Mouse (Mus musculus): ENCODE measurements at regions not wholly inside any gene's neighbourhood (a gene's known extent, or its start where the extent isn't known, plus 50 kb on each side); places are given as distances from the start of the nearest gene placed in this dataset.

DNA sequence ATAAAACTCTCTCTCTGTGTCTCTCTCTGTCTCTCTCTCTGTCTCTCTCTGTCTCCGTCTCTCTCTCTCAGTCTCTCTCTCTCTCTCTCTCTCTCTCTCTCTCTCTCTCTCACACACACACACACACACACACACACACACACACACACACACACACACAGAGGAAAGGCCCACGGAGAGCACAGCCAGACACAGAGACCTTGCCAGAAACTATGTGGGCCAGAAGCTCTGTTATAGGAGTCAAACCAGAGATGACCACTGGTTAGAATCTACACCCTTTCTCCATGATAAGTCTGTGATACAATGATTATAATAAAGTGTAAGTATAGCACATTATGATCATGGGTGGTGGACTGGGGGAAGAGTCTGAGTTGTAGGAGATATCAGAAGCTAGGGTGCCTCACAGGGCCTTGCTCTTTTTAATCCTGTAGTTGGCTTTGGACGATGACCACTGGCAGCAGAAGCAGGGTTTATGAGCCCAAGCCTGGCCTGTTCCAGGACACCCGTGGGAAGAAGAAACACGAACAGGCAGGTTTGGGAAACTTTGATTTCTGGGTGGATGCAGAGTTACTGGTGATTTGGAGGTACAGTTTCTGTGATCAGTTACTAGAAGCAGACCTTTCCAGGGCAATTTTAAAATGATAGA lies 80.2 kb upstream of the Dazl start:
- Histone ChIP-seq H3K9ac (ENCODE audit: low read depth, low read length) (no peak overlapping the region), H3K27ac (ENCODE audit: low read depth, low read length) (no peak overlapping the region), H3K36me3 (ENCODE audit: control insufficient read depth, insufficient read depth, low read length) (no peaks in the 10 kb centered on the region), H3K4me2 (replicated peaks; ENCODE audit: low read depth, low read length) (no peak overlapping the region), H3K4me3 (ENCODE audit: low read depth, low read length) (no peak overlapping the region), H3K27me3 (ENCODE audit: control insufficient read depth, insufficient read depth, low read length) (no peaks in the 10 kb centered on the region), H3K4me1 (replicated peaks; ENCODE audit: control insufficient read depth, insufficient read depth, low read length) (no peaks in the 10 kb centered on the region), H3K9me3 (ENCODE audit: control insufficient read depth, low read length) (no peaks in the 10 kb centered on the region)
- no peak for DNase-seq (ENCODE audit: low spot score)
- no peak for ATAC-seq (ENCODE audit: low FRiP score)
- 87% methylated on average over 5 of the region's 5 CpGs for WGBS

DNA sequence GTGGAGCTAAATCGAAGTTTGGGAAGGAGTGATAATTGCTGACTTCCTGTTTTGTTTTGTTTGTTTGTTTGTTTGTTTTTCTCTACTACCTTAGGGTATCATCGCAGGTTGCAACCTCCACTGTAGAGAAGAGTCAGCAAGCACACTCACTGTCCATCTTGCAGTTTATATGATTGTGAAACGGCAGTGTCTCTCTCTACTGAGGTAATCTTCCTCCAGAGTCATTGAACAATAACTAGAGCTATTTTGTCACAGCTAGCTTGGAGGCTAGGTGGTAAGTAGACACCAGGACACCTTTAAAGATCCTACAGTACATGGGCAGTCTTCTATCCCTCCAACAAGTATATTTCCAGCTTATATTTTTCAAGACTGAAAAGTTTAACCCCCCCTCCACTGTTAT lies 82.0 kb upstream of the Dazl start:
- DNase-seq (ENCODE audit: low spot score) = no peak
- Histone ChIP-seq H3K27me3 (ENCODE audit: control insufficient read depth, insufficient read depth, low read length) (no peaks in the 10 kb centered on the region), H3K9ac (ENCODE audit: low read depth, low read length) (no peak overlapping the region), H3K27ac (ENCODE audit: low read depth, low read length) (no peak overlapping the region), H3K4me3 (ENCODE audit: low read depth, low read length) (no peak overlapping the region), H3K4me2 (replicated peaks; ENCODE audit: low read depth, low read length) (no peak overlapping the region), H3K36me3 (ENCODE audit: control insufficient read depth, insufficient read depth, low read length) (no peaks in the 10 kb centered on the region), H3K4me1 (replicated peaks; ENCODE audit: control insufficient read depth, insufficient read depth, low read length) (no peaks in the 10 kb centered on the region), H3K9me3 (ENCODE audit: control insufficient read depth, low read length) (no peaks in the 10 kb centered on the region)
- ATAC-seq (ENCODE audit: low FRiP score) = no peak
- WGBS = 82% methylated on average over 3 of the region's 3 CpGs

DNA sequence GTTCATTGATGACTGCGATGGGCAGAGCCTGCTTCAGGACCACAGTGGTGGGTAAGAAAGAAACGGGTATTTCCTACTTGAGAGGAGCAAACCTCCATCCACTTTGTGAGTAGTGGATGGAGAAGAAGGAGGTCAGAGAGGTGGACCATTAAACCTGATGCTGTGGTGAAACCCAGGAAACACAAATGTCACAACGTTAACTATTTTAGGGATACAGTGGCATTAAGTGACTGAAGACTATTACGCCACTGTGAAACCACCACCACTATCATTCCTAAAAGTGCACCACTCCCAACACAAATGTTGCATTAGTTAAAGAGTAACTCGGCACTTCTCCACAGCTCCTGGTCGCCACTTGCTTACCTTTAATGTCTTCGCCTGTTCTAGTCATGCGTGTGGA lies 83.3 kb upstream of the Dazl start:
- Histone ChIP-seq H3K9me3 (ENCODE audit: control insufficient read depth, low read length) (no peaks in the 10 kb centered on the region), H3K27me3 (ENCODE audit: control insufficient read depth, insufficient read depth, low read length) (no peaks in the 10 kb centered on the region), H3K4me2 (replicated peaks; ENCODE audit: low read depth, low read length) (no peak overlapping the region), H3K27ac (ENCODE audit: low read depth, low read length) (no peak overlapping the region), H3K4me1 (replicated peaks; ENCODE audit: control insufficient read depth, insufficient read depth, low read length) (no peaks in the 10 kb centered on the region), H3K36me3 (ENCODE audit: control insufficient read depth, insufficient read depth, low read length) (no peaks in the 10 kb centered on the region), H3K4me3 (ENCODE audit: low read depth, low read length) (no peak overlapping the region), H3K9ac (ENCODE audit: low read depth, low read length) (no peak overlapping the region)
- WGBS = 91% methylated on average over 8 of the region's 8 CpGs
- ATAC-seq (ENCODE audit: low FRiP score) (no peak), DNase-seq (ENCODE audit: low spot score) (no peak)

DNA sequence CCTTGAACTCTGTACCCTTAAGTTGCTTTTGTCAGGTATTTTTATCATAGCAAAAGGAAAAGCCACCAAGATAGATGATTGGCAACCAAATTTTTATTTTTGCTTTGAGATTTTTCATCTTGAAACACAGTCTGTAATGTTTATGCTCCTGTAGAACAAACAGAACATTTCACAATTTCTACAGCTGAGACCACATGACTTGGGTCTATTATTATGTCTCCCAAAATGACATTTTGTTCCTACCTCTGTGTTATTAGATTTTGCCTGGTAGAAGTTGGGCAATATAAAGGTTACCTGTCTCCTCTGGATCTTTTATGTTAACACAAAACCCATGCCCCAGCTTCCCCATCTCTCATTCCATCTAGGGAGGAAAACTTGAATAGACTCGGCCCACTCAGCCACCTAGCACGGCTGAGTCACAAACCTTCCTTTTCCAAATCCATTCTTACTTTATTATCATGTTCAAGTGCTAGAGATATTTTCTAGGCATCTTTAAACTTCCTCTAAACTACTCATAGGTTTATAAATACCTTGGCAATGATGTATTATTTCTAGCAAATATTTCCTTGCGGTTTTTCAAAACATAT lies 84.8 kb upstream of the Dazl start:
- H3K4me3 ChIP-seq (ENCODE audit: low read depth, low read length) = no peak overlapping the region
- no peak for DNase-seq (ENCODE audit: low spot score)
- no peak overlapping the region for H3K9ac ChIP-seq (ENCODE audit: low read depth, low read length)
- H3K27me3 ChIP-seq (ENCODE audit: control insufficient read depth, insufficient read depth, low read length) = no peaks in the 10 kb centered on the region
- H3K36me3 ChIP-seq (ENCODE audit: control insufficient read depth, insufficient read depth, low read length) = no peaks in the 10 kb centered on the region
- ATAC-seq (ENCODE audit: low FRiP score) = no peak
- H3K27ac ChIP-seq (ENCODE audit: low read depth, low read length) = no peak overlapping the region
- WGBS = 93% methylated on average over 3 of the region's 3 CpGs
- no peaks in the 10 kb centered on the region for H3K9me3 ChIP-seq (ENCODE audit: control insufficient read depth, low read length)
- no peak overlapping the region for H3K4me2 ChIP-seq (replicated peaks; ENCODE audit: low read depth, low read length)
- no peaks in the 10 kb centered on the region for H3K4me1 ChIP-seq (replicated peaks; ENCODE audit: control insufficient read depth, insufficient read depth, low read length)

DNA sequence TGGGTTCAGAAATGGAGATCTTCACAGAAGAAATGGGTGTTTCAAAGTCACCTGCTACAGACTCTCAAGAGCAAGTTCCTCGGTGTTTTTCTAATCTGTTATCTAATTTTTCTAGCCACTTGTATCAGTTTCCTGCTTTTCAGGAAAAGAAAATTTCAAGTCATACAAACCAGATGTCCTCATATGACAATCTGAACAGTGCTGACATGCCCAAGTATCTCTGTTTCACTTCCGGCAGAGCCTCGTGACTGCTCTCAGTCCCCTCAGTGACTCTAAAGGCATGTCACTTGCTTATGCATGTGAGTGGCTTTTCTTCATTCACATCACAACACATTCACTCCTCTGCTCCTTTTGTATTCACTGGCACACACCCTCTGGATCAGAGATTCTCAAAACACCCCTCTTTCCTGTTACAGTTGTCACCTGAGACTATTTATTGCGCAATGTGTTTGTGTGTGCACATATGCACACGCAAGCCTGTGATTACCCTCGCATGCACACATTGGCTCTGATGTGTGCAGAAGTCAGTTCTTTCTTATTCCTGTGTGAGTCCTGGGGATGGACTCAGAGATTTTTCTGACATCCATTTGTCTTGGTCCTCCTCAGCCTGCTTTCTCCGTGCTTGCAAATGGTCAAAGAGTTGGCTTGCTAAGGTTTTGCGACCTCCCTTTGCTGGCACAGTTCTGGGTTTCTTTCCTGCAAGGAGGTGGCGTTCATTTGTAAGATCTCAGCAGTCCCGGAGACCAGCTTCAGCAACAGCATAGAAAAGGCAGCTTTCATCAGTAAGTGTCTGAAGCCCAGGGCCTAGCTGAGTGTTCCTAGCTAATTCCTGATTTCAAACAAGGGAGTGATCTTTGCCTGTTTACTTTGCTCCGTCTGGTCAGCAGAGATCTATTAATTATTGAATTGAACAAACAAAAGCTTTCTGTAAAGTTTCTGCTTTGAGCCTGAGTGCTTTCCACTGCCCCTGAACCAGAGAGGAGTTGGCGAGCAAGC lies 95.6 kb upstream of the Dazl start:
- no peak for ATAC-seq (ENCODE audit: low FRiP score)
- DNase-seq (ENCODE audit: low spot score) = no peak
- Histone ChIP-seq H3K27me3 (ENCODE audit: control insufficient read depth, insufficient read depth, low read length) (no peaks in the 10 kb centered on the region), H3K27ac (ENCODE audit: low read depth, low read length) (no peak overlapping the region), H3K9me3 (ENCODE audit: control insufficient read depth, low read length) (no peaks in the 10 kb centered on the region), H3K4me3 (ENCODE audit: low read depth, low read length) (no peak overlapping the region), H3K4me2 (replicated peaks; ENCODE audit: low read depth, low read length) (no peak overlapping the region), H3K4me1 (replicated peaks; ENCODE audit: control insufficient read depth, insufficient read depth, low read length) (no peaks in the 10 kb centered on the region), H3K9ac (ENCODE audit: low read depth, low read length) (no peak overlapping the region), H3K36me3 (ENCODE audit: control insufficient read depth, insufficient read depth, low read length) (no peaks in the 10 kb centered on the region)
- 88% methylated on average over 12 of the region's 12 CpGs for WGBS

DNA sequence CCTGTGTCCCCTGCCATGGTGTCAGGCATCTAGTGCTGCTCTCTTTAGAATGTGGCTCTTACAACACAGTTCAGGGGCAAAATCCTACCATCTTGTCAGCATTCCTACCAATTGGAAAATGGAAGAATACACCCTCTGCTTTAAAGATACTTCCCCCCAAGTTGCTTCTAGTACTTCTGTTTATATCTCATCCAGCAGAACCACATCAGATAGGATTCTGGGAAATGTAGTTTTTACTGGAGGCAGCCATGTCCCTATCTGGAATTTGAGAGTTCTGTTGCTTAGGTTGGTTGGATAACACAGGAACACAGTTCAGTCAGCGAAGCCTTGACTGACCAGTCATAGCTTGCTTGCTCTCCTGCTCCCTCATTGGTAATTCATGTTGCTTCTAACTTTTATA lies 96.7 kb upstream of the Dazl start:
- no peaks in the 10 kb centered on the region for H3K4me1 ChIP-seq (replicated peaks; ENCODE audit: control insufficient read depth, insufficient read depth, low read length)
- no peaks in the 10 kb centered on the region for H3K36me3 ChIP-seq (ENCODE audit: control insufficient read depth, insufficient read depth, low read length)
- DNase-seq (ENCODE audit: low spot score) (no peak), ATAC-seq (ENCODE audit: low FRiP score) (no peak)
- no peaks in the 10 kb centered on the region for H3K27me3 ChIP-seq (ENCODE audit: control insufficient read depth, insufficient read depth, low read length)
- H3K27ac ChIP-seq (ENCODE audit: low read depth, low read length) = no peak overlapping the region
- 80% methylated on average over 1 of the region's 1 CpGs for WGBS
- H3K4me2 ChIP-seq (replicated peaks; ENCODE audit: low read depth, low read length) = no peak overlapping the region
- no peak overlapping the region for H3K9ac ChIP-seq (ENCODE audit: low read depth, low read length)
- H3K4me3 ChIP-seq (ENCODE audit: low read depth, low read length) = no peak overlapping the region
- H3K9me3 ChIP-seq (ENCODE audit: control insufficient read depth, low read length) = no peaks in the 10 kb centered on the region

DNA sequence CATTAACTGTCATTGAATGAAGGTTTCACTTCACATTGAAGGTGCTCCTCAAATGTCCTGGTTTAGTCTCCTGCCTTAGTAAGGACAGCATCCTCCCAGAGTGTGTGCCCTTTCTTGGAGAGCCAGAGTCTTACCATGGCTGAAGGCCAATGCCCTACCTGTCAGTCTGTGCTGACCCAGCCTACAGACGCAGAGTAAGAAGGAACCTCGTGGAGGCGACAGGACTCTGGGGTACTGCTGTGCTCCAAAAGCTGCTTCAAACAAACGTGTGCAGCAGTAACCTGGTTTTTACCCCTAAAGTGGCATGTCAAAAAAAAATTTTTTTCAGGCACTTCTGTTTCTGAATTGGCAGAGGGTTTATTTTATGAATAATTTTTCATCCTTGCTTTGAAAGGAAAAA lies 97.8 kb upstream of the Dazl start:
- 85% methylated on average over 4 of the region's 4 CpGs for WGBS
- H3K9me3 ChIP-seq (ENCODE audit: control insufficient read depth, low read length) = no peaks in the 10 kb centered on the region

DNA sequence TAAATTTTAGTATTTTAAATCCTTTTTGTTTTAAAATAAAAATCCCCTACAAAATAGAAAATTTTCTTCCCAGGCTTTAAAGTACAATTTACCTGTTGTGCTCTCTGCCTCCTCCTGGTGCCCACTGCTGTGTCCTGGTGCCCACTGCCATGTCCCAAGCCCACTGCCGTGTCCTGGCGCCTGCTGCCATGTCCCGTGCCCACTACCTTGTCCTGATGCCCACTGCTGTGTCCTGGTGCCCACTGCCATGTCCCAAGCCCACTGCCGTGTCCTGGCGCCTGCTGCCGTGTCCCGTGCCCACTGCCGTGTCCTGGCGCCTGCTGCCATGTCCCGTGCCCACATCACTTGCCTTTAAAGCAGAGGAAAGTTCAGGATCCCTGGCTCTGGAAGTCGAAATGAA lies 98.6 kb upstream of the Dazl start:
- DNase-seq (ENCODE audit: low spot score) (no peak), ATAC-seq (ENCODE audit: low FRiP score) (no peak)
- no peak overlapping the region for H3K4me2 ChIP-seq (replicated peaks; ENCODE audit: low read depth, low read length)
- H3K9ac ChIP-seq (ENCODE audit: low read depth, low read length) = no peak overlapping the region
- no peaks in the 10 kb centered on the region for H3K9me3 ChIP-seq (ENCODE audit: control insufficient read depth, low read length)
- H3K36me3 ChIP-seq (ENCODE audit: control insufficient read depth, insufficient read depth, low read length) = no peaks in the 10 kb centered on the region
- no peak overlapping the region for H3K4me3 ChIP-seq (ENCODE audit: low read depth, low read length)
- H3K27ac ChIP-seq (ENCODE audit: low read depth, low read length) = no peak overlapping the region
- WGBS = 91% methylated on average over 11 of the region's 11 CpGs
- H3K4me1 ChIP-seq (replicated peaks; ENCODE audit: control insufficient read depth, insufficient read depth, low read length) = no peaks in the 10 kb centered on the region
- H3K27me3 ChIP-seq (ENCODE audit: control insufficient read depth, insufficient read depth, low read length) = no peaks in the 10 kb centered on the region

More for the DNA sequence above, 97.8 kb upstream of the Dazl start:
- H3K4me1 ChIP-seq (replicated peaks; ENCODE audit: control insufficient read depth, insufficient read depth, low read length) = no peaks in the 10 kb centered on the region
- H3K36me3 ChIP-seq (ENCODE audit: control insufficient read depth, insufficient read depth, low read length) = no peaks in the 10 kb centered on the region
- no peaks in the 10 kb centered on the region for H3K27me3 ChIP-seq (ENCODE audit: control insufficient read depth, insufficient read depth, low read length)
- no peak overlapping the region for H3K4me2 ChIP-seq (replicated peaks; ENCODE audit: low read depth, low read length)
- H3K27ac ChIP-seq (ENCODE audit: low read depth, low read length) = no peak overlapping the region
- H3K9ac ChIP-seq (ENCODE audit: low read depth, low read length) = no peak overlapping the region
- no peak for ATAC-seq (ENCODE audit: low FRiP score)
- DNase-seq (ENCODE audit: low spot score) = no peak
- H3K4me3 ChIP-seq (ENCODE audit: low read depth, low read length) = no peak overlapping the region

Measured in hindbrain, embryonic 11.5 days (tissue).